Mouse (Mus musculus) hindlimb bud, embryonic 11.5 days (tissue): Measurements from ENCODE around the gene Cdh15.

Source experiments
- DNase-seq: peaks from one replicate; pipeline ENCODE4 v3.0.0-alpha.2; 2012; ENCODE audit warnings: low read depth, low spot score; ENCODE audit errors: extremely low spot score

Cdh15 gene

DNA sequence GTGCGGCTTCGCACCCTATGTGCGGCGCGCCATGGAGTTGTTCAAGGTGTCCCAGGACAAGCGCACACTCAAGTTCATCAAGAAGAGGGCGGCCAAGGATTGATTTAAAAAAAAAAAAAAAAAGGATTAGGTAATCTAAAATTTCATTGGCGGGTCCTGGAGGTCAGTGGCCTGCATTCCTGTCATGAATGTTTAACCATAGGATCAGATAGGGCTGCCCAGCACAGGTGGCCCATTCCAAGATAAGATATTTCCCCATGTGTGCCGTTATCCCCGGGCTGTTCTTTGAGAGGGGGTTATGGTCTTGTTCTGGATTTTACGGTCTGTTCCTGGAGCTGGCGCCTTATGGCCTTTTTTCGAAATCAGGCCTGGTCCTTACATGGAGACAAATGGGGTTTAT lies 11.1 kb upstream of the Cdh15 start:
- no peak for DNase-seq

DNA sequence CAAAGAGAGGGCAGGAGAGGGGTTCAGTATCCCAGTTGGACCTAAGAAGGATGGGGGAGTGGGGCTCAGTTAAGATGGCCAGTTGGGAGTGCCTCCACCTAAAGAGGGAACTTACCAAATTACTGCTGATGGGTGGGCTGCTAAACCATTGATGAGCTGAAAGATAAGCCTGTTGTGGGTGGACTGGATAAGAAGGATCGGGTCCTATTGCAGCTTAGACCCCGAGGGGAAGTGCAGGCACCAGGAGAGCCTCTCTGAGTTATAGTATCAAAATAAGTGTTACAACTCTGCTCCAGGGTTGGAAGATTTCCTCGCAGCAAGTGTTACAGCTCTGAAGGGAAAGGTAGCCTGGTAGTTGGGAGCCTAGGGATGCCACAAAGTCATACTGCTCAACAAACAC lies 3.6 kb upstream of the Cdh15 start:
- DNase-seq: no peak

DNA sequence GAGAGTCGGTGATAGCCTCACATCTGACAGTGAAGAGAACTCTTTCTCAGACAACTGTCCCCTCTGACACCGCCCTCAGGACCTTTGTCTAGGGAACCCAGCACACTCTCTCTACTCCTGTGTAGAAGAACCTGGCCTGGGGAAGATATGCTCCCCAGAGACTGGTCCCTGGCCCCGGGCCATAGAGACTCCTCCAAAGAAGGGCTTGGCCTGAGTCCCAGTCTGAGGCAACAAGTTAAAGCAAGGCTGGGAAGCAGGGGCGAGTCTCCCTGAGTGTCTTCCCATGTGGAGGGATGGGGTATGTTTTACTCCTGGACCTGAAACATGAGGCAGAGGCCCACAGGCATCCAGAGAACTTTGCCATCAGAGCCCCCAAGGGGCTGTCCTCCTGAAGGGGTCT lies 2.1 kb upstream of the Cdh15 start:
- DNase-seq: no peak

DNA sequence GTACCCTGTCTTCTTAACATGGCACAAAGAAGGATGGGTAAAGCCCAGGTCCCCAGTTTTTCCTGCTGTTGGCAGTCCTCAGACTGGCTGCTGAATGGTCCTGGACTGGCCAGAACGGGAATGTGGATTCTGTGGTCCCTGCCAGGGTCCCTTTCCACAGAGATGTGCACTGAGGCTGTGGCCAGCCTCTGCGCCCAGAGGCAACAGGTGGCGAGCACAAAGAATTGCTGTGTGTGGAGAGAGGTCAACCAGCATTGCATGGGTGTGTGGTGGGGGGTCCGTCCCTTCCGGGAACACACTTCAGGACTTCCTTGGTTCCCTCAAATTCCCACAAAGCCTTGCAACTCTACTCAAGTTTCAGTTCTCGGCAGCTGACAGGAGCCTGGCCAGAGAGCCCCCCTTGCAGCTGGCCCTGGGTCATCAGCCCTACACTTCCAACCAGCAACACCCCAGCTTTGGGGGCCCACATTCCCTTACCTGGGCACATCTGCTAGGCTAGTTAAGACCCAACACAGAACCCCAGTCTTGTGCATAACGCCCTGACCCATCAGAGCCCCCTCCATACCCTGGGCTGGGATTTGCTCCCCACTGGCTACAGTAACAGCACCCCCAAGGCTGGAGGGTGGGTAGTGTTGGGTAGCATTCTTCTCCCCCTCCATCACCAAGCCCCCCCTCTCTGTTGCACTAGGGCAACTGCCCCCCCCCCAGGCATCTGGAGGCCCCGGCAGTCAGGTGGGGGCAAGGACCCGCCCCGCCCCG lies 1.6 kb downstream of the Cdh15 start:
- DNase-seq: no peak

DNA sequence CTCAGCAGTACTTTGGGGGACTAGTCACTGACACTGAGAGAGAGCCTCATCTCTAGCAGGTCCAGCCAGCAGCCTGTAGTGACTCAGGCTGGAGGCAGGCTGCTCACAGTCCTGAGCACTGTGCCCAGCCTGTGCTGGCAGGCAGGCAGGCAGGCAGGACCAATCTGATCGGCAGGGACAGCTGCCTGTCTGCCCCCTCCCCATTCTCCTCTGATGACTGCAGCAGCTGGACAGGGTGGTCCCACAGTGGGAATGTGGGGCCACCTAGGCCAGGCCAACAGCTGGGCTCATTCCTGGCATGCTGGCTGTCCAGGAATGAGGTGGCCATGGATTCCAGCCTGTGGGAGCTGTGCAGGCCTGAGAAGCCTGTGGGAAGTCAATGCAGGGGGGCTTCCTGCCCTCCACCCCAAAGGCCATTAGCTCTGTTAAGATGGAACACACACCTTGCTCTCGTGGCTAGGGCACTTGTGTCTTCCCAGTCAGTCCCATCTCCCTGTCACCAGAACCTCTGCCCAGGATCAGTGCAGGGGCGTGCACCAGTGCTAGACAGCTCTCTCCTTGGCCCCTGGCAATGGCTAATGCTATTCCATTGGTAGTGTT lies 3.0 kb downstream of the Cdh15 start:
- no peak for DNase-seq

DNA sequence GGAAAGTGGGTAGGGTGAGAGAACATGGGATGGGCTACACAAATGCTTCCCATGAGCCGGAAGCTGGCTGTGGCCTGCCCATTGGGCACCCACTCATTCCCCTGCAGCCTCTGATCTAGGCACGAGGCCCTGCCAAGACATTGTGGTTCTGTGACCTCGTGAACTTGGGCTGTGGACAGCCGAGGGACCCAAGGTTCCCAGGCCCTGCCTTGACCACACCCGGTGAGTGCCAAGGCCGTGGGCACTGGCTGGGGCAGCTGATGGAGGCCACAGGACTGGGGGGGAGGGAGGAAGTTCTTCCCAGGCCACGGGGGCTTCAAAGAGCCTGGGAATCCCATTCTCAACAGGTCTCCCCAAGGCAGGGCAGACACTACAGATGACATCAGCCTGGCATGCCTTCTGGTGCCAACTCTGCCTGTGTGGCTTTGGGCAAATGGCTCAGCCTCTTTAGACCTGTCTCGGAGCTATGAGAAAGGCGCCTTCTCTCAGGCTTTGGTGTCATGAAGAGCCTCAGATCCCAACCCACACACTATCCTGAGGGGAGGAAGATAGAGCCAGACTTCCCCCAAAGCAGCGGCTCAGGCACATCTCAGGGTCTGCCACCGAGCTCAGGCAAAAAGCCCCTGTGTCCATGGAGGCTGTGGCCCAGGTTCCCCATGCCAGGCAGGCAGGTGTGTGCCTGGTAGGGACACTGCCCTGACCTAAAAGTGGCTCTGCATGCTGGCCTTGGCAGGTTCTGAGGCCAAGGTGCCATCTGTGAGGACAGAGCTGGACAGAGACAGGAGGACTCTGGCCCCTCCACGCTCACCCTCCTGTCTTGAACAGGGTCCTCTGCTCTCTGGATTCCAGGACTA lies 4.2 kb downstream of the Cdh15 start:
- DNase-seq: no peak

DNA sequence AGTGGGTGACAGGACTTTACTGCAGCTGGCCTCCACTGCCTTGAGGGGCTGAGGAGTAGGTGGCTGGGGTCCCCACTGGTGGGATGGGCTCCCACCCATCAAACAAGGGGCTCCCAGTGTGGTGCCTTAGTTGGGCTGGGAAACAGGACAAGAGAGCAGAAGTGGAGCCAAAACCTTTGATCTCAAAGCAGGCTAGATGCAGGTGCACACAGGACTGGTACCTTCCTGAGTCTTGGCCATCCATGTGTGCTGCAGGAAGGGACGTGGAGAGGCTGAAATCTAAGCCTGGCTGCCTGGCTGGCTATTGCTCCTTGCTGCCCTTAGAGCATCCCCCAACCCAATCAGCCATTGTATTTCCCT lies 4.8 kb downstream of the Cdh15 start:
- no peak for DNase-seq

DNA sequence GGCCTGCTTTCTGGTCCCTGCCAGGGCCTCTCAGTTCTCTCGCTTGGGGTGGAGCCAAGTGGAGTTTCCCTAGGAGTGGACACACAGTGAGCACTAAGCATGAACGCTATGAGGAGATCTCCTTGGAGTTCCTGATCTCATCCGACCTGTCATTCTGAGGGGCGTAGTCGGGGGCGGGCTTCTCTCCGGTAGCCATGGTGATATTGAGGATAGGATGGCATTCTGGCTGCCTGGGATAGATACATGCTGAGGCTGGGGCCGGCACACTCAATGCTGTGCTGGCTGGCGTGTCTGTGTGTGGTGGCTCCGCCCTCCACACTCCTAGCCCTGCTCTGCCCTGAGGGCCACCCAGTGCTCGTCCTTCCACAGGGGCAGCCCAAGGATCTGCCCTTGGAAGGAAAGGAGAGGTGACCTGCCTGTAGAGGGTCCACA lies 5.6 kb downstream of the Cdh15 start:
- DNase-seq: no peak

DNA sequence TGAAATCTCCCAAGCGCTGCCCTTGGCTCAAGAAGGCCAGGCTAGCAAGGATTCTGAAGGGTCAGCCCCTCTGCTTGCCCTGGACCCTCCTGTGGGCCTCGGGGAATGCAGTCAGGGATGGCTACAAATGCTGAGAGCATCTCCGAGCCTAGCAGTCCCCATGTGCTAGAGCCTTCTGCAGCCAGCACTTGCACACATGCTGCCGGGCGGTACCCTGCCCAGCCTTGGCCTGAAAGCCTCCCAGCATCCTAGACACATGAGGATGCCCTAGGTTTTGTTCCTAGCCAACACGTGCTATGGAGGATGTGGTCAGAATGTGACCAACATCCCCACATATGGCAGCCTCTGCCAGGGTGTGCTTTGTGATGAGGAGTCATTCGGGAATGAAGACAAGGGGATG lies 6.6 kb downstream of the Cdh15 start:
- DNase-seq: no peak

DNA sequence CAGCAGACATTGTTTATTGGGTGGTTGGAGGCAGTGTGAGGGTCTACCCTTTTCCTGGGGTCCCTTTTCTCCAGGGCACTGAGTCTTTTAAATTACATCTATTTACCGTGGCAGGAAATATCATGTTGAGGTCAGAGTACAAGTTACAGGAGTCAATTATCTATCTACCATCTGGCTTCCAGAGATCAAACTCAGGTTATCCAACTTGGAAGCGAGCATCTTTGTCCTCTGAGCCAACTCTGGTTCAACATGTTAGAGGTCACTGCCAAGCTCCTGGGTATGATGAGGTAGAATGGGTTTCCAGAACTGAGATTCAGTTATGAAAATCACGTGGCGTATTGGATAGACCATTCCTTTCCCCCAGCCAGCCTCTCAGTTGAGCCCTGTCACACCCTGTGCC lies 7.4 kb downstream of the Cdh15 start:
- no peak for DNase-seq

DNA sequence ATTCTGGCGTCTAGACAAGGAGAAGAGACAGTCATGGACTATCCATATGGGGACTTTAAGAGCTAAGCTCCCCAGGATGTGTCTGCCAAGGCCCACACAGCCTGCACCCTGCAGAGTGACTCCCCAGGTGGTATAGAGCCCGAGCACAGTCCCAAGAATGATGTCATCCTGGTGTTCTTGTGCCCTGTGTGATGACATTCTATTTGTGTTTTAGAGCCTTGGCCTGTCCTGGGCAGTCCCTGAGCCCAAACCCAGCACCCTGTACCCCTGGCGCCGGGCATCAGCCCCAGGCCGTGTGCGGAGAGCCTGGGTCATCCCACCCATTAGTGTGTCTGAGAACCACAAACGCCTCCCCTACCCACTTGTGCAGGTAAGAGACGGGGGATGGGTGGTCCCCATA lies 8.5 kb downstream of the Cdh15 start:
- DNase-seq: no peak

DNA sequence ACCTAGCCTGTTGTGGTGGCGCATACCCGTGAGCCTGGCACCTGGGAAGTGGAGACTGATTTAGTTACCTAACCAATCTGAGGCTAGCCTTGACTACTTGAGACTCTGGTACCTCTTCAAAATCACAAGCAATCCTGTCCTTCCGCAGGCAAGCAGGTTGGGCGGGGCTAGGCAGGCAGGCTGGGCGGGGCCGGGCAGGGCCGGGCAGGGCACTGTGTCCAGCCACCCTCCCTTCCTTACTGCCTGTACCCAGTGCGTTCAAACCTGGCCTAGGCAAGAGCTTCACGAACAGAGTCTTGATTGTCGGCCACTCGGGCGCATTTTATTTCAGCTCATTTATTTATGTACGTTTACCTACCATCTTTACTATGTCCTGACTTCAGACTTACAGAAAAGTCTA lies 12.1 kb downstream of the Cdh15 start:
- DNase-seq: no peak

DNA sequence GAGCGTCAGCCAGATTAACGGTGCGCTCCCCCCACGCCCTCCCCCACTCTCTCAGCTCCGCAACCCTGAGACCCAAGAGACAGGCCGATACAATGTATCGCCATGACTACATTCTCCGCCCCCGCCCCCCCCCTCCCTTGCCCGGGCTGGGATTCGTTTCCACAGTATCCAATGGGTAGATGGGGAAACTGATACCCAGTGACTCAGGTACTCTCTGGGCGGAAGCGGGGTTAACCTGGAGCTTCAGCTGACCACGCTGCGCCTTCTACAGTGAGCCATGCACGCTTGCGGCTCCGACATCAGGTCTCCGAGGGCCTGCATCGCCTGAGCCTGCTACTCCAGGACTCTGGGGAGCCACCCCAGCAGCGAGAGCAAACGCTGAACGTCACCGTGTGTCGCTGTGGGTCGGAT lies 17.0 kb downstream of the Cdh15 start:
- no peak for DNase-seq

DNA sequence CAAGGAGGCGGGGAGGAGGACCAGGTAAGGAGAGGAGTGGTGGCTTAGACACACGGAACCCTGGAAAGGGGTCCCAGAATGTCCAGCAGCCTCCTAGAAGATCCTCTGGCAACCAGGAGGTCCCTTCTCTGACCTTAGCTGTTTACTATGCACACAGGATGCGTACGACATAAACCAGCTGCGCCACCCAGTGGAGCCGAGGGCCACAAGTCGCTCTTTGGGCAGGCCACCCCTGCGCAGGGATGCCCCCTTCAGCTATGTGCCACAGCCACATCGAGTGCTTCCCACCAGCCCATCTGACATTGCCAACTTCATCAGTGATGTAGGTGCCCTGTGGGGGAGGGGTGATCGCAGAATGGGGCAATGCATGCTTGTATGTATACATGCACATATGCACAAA lies 17.7 kb downstream of the Cdh15 start:
- DNase-seq: no peak

DNA sequence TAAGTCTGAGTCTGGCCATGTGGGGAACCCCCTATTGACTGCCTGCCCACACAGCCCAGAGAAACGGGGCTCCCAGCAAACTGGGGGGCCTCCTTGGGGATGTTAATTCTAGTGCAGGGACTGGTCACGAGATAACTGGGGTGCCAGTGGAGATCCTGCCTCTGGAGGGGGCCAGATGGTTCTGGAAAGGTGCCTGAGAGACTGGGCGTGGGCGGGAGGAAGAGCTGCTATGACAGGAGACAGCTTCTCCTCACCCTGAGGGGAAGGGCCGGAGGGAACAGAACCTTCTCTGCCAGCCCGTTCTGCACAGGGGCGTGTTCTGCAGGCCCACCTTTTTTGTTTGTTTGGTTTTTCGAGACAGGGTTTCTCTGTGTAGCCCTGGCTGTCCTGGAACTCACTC lies 18.5 kb downstream of the Cdh15 start:
- DNase-seq: no peak

DNA sequence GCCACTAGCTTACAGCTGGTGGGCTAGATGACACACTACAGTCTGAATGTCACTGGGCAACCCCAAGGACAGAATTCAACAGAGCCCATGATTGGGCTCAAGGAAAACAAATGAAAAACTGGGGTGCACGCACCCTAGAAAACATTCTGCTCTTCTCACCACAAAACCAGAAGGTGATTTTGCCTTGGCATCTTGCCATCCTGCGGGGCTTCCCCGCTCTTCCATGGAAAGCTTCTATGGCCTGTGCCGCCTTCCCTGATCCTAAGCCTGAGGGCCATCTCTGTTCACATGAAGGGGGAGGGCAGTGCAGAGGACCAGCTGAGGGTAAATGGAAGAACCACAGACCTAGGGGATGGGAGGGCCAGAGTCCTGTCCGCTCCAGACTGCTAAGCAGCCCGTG lies 20.2 kb downstream of the Cdh15 start:
- no peak for DNase-seq

DNA sequence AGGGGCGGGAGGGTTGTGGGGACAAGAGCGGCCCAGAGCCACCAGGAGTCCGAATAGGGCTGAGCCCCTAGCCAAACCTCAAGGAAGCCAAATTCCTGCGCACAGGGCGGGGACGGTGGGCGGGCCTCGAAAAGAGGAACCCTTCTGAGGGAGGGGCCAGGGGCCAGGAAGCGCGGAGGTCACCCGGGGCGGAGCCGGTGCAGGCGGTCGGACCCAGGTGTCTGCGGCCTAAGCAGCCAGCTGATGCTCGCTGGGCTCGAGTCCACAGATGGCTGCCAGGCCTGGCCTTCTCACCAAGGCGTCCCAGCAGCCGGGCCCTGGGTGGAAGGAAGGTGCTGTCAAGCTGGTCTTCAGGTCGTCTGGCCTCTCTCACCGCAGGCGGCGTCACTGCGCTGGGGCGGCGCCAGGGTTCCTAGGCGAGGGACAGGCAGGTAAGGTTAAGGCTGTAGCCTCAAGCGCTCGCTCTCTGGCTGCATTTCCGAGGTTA lies 22.7 kb downstream of the Cdh15 start:
- no peak for DNase-seq

DNA sequence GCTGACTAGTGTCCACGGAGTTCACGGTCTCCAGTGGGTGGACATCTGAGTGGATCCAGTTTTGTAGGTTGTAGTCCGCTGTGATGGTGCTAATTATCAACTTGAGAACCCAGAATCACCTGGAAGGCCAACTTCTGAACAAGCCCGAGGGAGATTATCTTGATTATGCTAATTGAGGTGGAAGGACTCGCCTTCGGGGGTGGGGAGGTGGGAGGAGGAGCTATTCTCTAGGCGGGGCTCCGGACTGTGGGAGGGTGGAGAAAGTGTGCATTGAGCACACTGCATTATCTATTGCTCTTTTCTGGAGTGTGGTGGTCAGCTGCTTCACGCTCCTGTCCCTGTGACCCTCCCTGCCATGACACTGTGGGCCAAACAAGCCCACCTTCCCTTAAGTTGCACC lies 23.9 kb downstream of the Cdh15 start:
- no peak for DNase-seq

DNA sequence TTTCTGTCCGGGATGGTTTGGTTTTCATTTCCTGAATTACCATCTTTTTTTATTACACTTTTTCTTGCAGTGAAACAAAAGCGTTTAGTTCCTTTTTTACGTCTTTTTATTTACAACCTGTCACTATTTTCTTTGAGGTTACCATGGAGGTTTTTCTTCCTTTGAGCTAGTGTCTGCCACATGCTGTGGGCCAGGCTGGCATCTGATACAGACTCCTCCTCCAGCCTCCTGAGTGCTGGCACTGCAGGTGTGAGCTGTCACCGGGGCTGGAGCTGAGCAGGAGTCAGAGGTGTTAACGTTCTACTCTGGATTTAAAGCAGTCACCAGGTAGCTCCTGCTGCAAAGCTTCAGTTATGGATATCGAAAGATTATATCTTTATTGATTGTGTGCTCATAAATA lies 25.4 kb downstream of the Cdh15 start:
- no peak for DNase-seq

DNA sequence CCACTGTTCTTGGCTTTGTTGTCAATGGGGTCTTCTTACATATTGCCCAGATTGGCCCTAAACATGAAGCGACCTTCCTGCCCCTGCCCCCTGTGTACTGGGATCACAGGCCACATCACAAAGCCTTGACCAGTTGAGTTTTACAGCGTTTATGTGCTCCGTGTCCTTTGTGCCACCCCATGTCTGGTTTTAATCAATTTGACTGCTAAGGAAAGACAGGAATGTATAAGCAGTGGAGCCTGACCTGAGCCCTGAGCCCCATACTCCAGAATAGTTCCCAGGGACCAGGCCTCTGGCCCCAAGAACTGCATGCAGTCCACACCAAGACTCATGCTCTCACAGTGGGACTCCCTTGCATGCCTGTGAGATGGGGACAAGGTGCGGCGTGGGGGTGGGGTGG lies 27.4 kb downstream of the Cdh15 start:
- peak; percentile 24 for DNase-seq

DNA sequence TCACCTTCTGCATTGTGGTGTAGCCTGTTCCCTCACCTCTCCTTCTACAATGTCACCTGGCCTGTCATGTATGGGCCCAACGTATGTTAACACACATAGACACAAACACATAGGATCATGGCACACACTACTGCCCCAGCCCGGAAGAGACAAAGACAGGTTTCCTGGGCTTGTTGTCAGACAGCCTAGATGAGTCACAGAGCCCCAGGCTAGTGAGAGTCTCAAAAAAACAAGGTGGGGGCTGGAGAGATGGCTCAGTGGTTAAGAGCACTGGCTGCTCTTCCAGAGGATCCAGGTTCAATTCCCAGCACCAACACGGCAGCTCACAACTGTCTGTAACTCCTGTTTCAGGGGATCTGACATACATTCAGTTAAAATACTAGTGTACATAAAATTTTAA lies 30.5 kb downstream of the Cdh15 start:
- DNase-seq: no peak

DNA sequence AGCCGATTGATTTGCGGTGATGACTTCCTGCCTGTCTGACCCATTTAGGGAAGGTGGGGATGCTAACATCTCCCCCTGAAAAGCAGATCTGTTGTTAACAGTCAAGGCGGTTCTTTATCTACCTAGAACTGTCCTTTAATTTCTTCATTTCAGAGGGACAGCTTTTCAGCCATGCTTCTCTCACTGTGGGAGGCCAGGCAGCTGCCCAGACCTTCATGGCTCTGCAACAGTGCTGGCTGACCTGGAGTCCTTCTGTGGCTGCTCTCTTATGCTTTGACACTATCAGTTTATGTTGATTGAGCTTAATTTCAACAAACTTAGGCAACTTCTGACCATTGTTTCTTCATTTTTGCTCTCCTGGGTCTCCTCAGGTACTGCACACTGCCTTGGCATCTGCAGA lies 32.5 kb downstream of the Cdh15 start:
- no peak for DNase-seq
